Mouse (Mus musculus): ENCODE results near the gene Gm36245. TPM values are rescaled to one million over a fixed set of nuclear protein-coding genes. Genes with fewer than 3 reads are reported as not detected.
A peak's percentile ranks its signal among the peaks of the same experiment; 100 is the strongest.
"Not testable (repeated sequence)": the region's sequence is repeated elsewhere in the genome, so short reads cannot be mapped to it uniquely, and the experiment has no call there.

The Gm36245 gene
- total RNA-seq (2017), result not detected in 2 replicates

DNA sequence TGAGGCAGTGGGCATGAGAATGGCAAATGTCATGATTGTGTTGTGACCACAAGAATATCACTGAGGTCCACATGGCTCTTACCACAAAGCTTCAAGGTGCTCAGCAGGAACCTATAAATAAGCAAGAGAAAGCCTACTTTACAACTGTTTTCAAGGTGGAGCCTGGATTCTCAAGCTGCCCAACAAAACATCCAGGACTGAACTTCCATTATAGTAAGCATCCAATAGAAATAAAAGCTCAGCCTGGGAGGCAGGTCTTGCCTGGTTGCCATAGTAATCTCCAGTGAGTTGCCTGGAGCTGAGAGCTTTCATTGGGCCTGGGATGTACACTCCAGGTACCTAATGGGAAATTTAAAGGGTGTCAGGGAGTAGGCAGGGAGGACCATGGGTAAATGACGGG is at the start of gene Gm36245:
TSS of gene Gm36245 (plus strand) at position 301 of the 400 bp plus-strand sequence.
- ATAC-seq (replicated peaks; ENCODE audit: low read depth, poor library complexity, severe bottlenecking), result no peak

GRCm38 (mm10) chr15:77561792-77562191 is 37.3 kb upstream of the Gm36245 start, which contains the start of gene 1700025B11Rik:
Gene 1700025B11Rik, minus strand, starts transcription at chr15:77561892.
- no peak for ATAC-seq (replicated peaks; ENCODE audit: low read depth, poor library complexity, severe bottlenecking)

- ATAC-seq (replicated peaks; ENCODE audit: low read depth, poor library complexity, severe bottlenecking), result no peak
Measured at GRCm38 (mm10) chr15:77563219-77563618, 35.8 kb upstream of the Gm36245 start.

GRCm38 (mm10) chr15:77578801-77579200 is 20.3 kb upstream of the Gm36245 start:
- no peak for ATAC-seq (replicated peaks; ENCODE audit: low read depth, poor library complexity, severe bottlenecking)

GRCm38 (mm10) chr15:77579311-77579710 is 19.7 kb upstream of the Gm36245 start:
- ATAC-seq (replicated peaks; ENCODE audit: low read depth, poor library complexity, severe bottlenecking), result no peak

GRCm38 (mm10) chr15:77581681-77582080 is 17.4 kb upstream of the Gm36245 start:
- no peak for ATAC-seq (replicated peaks; ENCODE audit: low read depth, poor library complexity, severe bottlenecking)

GRCm38 (mm10) chr15:77587026-77587425 is 12.0 kb upstream of the Gm36245 start:
- ATAC-seq (replicated peaks; ENCODE audit: low read depth, poor library complexity, severe bottlenecking), result no peak

GRCm38 (mm10) chr15:77588981-77589380 is 10.1 kb upstream of the Gm36245 start:
- ATAC-seq (replicated peaks; ENCODE audit: low read depth, poor library complexity, severe bottlenecking), result no peak

DNA sequence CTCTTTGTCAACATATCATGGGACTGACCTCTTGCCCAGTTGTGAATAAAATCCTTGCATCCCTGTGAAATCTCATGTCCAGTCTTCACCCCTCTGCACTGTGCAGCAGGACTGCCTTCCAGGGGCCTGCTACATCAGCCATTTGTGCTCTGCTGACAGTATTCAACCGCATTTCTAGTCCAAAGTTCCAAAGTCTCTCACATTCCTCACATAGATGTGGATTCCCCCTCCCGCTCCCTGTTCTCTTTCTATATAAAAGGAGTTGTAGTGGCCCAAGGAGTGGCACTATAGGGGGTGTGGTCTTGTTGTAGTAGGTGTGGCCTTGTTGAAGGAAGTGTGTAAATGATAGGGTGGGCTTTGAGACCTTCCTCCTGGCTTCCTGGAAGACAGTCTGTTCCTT is 8.2 kb upstream of the Gm36245 start:
- ATAC-seq (replicated peaks; ENCODE audit: low read depth, poor library complexity, severe bottlenecking), result no peak

GRCm38 (mm10) chr15:77593557-77593956 is 5.5 kb upstream of the Gm36245 start:
- ATAC-seq (replicated peaks; ENCODE audit: low read depth, poor library complexity, severe bottlenecking), result no peak

DNA sequence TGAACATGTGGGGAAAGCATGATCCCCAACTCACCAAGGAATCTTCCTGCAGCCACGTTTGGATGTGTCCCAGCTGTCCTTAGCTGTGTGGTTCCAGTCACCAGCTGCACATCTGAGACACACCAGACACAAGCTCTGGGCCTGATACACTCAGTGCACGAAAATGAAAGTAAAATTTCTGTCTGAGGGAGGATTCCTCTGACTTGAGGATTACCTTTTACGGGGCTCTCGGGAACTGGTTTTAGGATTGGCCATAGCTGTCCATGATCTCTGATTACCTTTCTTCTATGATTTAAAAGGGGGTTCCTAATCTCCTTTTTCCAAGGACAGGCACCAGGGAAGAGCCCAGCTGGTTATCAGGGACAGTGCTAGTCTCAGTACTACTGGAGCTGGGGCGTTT is 3.1 kb upstream of the Gm36245 start, which contains the start of gene Apol10b:
TSS of gene Apol10b (minus strand) at position 165 of the 400 bp plus-strand sequence.
- ATAC-seq (replicated peaks; ENCODE audit: low read depth, poor library complexity, severe bottlenecking), result no peak

DNA sequence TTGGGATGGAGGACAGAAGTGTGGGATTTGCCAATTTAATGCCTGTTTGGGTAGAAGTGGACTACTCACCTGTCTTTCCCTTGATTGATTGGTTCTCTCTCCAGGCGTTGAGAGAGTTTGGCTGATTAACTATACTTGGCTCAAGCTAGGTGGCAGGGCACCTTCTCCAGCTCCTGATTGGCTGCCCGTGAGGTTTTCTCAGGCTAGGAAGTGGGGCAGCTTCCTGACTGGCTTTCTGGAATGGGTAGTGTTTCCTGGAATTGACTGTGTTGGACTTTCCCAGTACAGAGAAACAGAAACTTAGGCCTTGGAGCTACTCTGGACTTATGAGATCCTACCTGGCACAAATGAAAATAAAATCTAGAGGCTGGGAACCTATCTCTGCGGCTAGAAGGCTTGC is 629 bp upstream of the Gm36245 start:
- no peak for ATAC-seq (replicated peaks; ENCODE audit: low read depth, poor library complexity, severe bottlenecking)

- no peak for ATAC-seq (replicated peaks; ENCODE audit: low read depth, poor library complexity, severe bottlenecking)
Measured at GRCm38 (mm10) chr15:77606069-77606468, 7.0 kb downstream of the Gm36245 start.

DNA sequence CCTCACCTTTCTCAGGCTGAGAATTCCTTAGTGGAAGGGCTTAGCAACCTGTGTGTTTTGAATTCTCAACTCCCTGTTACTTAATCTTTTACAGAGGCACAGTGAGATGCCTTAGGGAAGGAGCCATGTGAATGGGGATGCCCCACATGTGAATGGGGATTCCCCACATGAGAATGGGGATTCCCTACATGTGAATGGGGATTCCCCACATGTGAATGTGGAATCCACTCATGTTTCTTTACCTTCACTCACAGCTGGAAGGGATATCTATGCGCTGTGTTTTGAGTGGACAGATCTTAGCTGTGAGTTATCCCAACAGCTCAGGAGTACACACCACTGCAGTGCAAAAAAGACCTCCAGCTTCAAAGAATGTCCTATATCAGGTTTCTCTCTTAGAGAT is 25.7 kb downstream of the Gm36245 start:
- no peak for ATAC-seq (replicated peaks; ENCODE audit: low read depth, poor library complexity, severe bottlenecking)

DNA sequence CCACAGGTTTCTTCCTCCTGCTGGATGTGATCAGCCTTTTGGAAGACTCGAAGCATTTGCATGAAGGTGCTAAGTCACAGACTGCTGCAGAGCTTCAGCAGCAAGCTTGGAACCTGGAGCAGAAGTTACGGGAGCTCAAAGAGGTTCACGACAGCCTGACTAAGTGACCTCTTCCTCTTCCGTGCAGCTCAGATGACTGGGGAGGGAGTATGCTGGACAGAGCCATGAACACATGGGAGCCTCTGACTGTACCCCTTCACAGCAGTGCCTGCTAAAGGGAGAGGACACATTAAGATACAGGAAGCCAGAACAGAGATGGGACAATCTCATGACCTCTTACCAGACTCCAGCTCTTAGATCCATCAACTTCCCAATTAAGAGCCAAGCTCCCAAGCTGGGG is 27.4 kb downstream of the Gm36245 start:
- ATAC-seq (replicated peaks; ENCODE audit: low read depth, poor library complexity, severe bottlenecking), result 0 out of 2 replicates have a peak, but pooled peaks have one; percentile 11

DNA sequence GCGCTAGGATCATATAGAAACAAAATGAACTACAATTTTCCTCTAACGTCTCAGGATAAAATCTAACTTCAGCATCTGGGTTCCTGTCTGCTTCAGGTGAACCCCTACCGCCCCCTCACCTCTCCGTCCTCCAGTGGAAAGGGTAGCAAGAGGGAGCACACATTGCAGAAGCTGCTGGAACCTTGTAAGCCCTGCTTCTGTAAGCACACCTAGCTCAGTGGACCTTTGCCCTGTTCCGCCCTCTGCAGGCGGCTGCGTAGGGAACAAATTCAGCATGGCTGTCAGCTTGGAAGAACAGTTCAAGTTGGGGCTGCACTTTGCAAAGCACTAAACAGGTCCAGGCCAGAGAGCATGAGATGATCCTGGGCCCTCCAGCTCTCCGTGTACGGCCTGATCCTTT is 29.6 kb downstream of the Gm36245 start:
- ATAC-seq (replicated peaks; ENCODE audit: low read depth, poor library complexity, severe bottlenecking), result not testable (repeated sequence)

DNA sequence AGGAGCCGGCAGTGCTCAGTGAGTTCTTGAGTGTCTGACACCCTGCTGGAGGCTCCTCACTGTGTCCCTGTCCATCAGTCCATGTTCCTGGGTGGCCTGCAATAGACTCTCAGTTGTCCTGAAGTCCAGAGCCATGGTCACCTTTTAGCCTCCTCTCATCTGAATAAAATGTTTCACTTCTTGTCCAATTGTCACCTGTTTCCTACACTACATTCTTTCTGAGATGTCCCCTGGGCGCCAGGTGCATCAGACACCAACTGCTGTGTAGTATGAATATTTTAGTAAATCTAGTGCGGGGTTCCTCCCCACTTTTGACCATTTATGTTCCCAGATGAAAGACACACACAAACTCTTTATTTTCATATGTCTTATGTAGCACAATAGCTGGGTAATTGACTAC is 30.8 kb downstream of the Gm36245 start:
- ATAC-seq (replicated peaks; ENCODE audit: low read depth, poor library complexity, severe bottlenecking), result not testable (repeated sequence)

- ATAC-seq (replicated peaks; ENCODE audit: low read depth, poor library complexity, severe bottlenecking), result not testable (repeated sequence)
Measured at GRCm38 (mm10) chr15:77643176-77643575, 44.1 kb downstream of the Gm36245 start, which contains the start of gene Apol11b. Gene Apol11b, minus strand, starts transcription at chr15:77643286.

GRCm38 (mm10) chr15:77651143-77651542 is 52.1 kb downstream of the Gm36245 start:
- ATAC-seq (replicated peaks; ENCODE audit: low read depth, poor library complexity, severe bottlenecking), result not testable (repeated sequence)

All from common myeloid progenitor, adult 5-6 weeks (primary cell).